ENCODE assay signal across 7 mouse cellular contexts in the genomic region with DNA sequence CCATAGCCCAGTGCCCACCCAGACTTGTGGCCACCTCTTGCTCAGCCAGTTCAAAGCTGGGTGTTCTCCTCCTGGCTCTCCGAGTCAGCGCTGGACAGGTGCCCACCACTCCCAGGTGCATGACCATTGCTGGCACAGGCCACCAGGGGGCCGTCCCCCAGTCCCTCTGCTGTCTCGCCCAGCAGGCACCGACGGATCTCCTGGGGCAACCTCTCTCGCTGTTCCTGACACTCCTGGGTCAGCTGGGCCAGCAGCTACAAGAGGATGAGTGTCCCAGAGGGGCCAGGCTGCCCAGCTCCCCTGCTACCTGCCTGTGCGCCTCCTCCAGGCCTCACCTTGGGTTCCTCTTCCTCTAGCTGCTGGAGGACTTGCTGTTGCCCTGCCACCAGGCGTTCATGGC. TPM values are rescaled to one million over a fixed set of nuclear protein-coding genes. Genes with fewer than 3 reads are reported as not detected.
A peak's percentile ranks its signal among the peaks of the same experiment; 100 is the strongest.
DNase-seq lines count a peak whose midpoint lies in the region; ATAC-seq and TF ChIP-seq lines count a peak whose summit lies in the region.

No protein-coding gene starts in this region.

- H3K9ac ChIP-seq in hindbrain, embryonic 13.5 days = peak overlapping the region; percentile 31; the same call in 1 of the 2 replicates
- no peak overlapping the region for H3K9ac ChIP-seq in hindbrain, embryonic 11.5 days (ENCODE audit: low read depth, low read length)

- no peak for DNase-seq in hindbrain, embryonic 11.5 days (ENCODE audit: low spot score)
- DNase-seq in G1E (ENCODE audit: low spot score) = peak; percentile 25
- peak; percentile 57 to 60 for DNase-seq in cerebellum, postnatal 10 days
- peak; percentile 79 for DNase-seq in lung, postnatal 10 days
- DNase-seq in neural tube, embryonic 10.5 days (ENCODE audit: extremely low spot score, low spot score) = no peak

- peaks cover 44% of the 10 kb centered on the region for H3K36me3 ChIP-seq in hindbrain, embryonic 13.5 days
- H3K36me3 ChIP-seq in hindbrain, embryonic 11.5 days (ENCODE audit: control insufficient read depth, insufficient read depth, low read length) = 0 out of 2 replicates have a peak, but pooled peaks cover 2% of the 10 kb centered on the region
- peaks cover 75% of the 10 kb centered on the region for H3K36me3 ChIP-seq in G1E (replicated peaks)

- no peak for ATAC-seq in hindbrain, embryonic 13.5 days (ENCODE audit: low FRiP score)
- no peak for ATAC-seq in hindbrain, embryonic 11.5 days (ENCODE audit: low FRiP score)
- ATAC-seq in G1E (ENCODE audit: extremely low read depth, insufficient number of reproducible peaks, low FRiP score, poor library complexity, severe bottlenecking) = no peak
- ATAC-seq in erythroid progenitor cell, adult 5-6 weeks (replicated peaks; ENCODE audit: low FRiP score, poor library complexity, severe bottlenecking) = no peak

- WGBS in hindbrain, embryonic 13.5 days = 44% methylated on average over 9 of the region's 9 CpGs
- 54% methylated on average over 9 of the region's 9 CpGs for WGBS in hindbrain, embryonic 11.5 days

- no peak overlapping the region for H3K27ac ChIP-seq in hindbrain, embryonic 13.5 days
- no peak overlapping the region for H3K27ac ChIP-seq in hindbrain, embryonic 11.5 days (ENCODE audit: low read depth, low read length)

- no peaks in the 10 kb centered on the region for H3K9me3 ChIP-seq in hindbrain, embryonic 13.5 days
- H3K9me3 ChIP-seq in hindbrain, embryonic 11.5 days (ENCODE audit: control insufficient read depth, low read length) = no peaks in the 10 kb centered on the region
- H3K9me3 ChIP-seq in G1E (replicated peaks) = no peaks in the 10 kb centered on the region

- no peak overlapping the region for H3K4me3 ChIP-seq in hindbrain, embryonic 13.5 days
- no peak overlapping the region for H3K4me3 ChIP-seq in hindbrain, embryonic 11.5 days (ENCODE audit: low read depth, low read length)
- H3K4me3 ChIP-seq in G1E (ENCODE audit: low read depth, low read length) = no peak overlapping the region

- peak; percentile 53; the same call in 1 of the 2 replicates for TF ChIP-seq CTCF in G1E (IDR thresholded peaks at IDR 0.05; ENCODE audit: low read depth, low read length)

- no peak overlapping the region for H3K4me2 ChIP-seq in hindbrain, embryonic 13.5 days
- no peak overlapping the region for H3K4me2 ChIP-seq in hindbrain, embryonic 11.5 days (replicated peaks; ENCODE audit: low read depth, low read length)

- H3K4me1 ChIP-seq in hindbrain, embryonic 13.5 days (replicated peaks) = peaks cover 26% of the 10 kb centered on the region
- peaks cover 12% of the 10 kb centered on the region; the same call in 1 of the 2 replicates for H3K4me1 ChIP-seq in hindbrain, embryonic 11.5 days (replicated peaks; ENCODE audit: control insufficient read depth, insufficient read depth, low read length)
- H3K4me1 ChIP-seq in G1E (ENCODE audit: insufficient read depth, low read depth, low read length) = peaks cover 50% of the 10 kb centered on the region

- no peaks in the 10 kb centered on the region for H3K27me3 ChIP-seq in hindbrain, embryonic 13.5 days
- no peaks in the 10 kb centered on the region; the same call in 1 of the 2 replicates for H3K27me3 ChIP-seq in hindbrain, embryonic 11.5 days (ENCODE audit: control insufficient read depth, insufficient read depth, low read length)
- H3K27me3 ChIP-seq in G1E (ENCODE audit: insufficient read depth, low read length) = no peaks in the 10 kb centered on the region

RNA-seq across cellular contexts. Expression of gene Gpr137, which starts 11.8 kb away (rescaled TPM):
- polyA plus RNA-seq in hindbrain, embryonic 13.5 days (2015; fragmentation: Nextera tagmentation; extraction: Ambion mirVana) = 53.1 and 54.7 TPM in 2 replicates
- 27.9 and 34.0 TPM in 2 replicates for polyA plus RNA-seq in hindbrain, embryonic 11.5 days (2014; fragmentation: Nextera tagmentation; extraction: Ambion mirVana)
- 20.0 and 24.9 TPM in 2 replicates for total RNA-seq in G1E (2014; fragmentation: Nextera tagmentation)
- 22.8 and 24.9 TPM in 2 replicates for total RNA-seq in G1E (2017)
- polyA plus RNA-seq in G1E (2012) = 32.1 and 39.9 TPM in 2 replicates
- total RNA-seq in erythroid progenitor cell, adult 5-6 weeks (2015; ENCODE audit: low replicate concordance) = 2.9 TPM in 2 replicates
- 2.8 TPM in 1 of 2 replicates, not detected in the other for total RNA-seq in erythroid progenitor cell, adult 5-6 weeks (2017; ENCODE audit: low replicate concordance)

RNA-seq across cellular contexts. Expression of gene Bad, which starts 12.4 kb away (rescaled TPM):
- polyA plus RNA-seq in hindbrain, embryonic 13.5 days (2015; fragmentation: Nextera tagmentation; extraction: Ambion mirVana) = 83.1 and 86.9 TPM in 2 replicates
- 61.7 and 63.9 TPM in 2 replicates for polyA plus RNA-seq in hindbrain, embryonic 11.5 days (2014; fragmentation: Nextera tagmentation; extraction: Ambion mirVana)
- 12.6 and 19.1 TPM in 2 replicates for total RNA-seq in G1E (2014; fragmentation: Nextera tagmentation)
- total RNA-seq in G1E (2017) = 50.7 and 62.7 TPM in 2 replicates
- 51.9 and 52.0 TPM in 2 replicates for polyA plus RNA-seq in G1E (2012)
- 2.9 and 5.0 TPM in 2 replicates for total RNA-seq in erythroid progenitor cell, adult 5-6 weeks (2015; ENCODE audit: low replicate concordance)
- total RNA-seq in erythroid progenitor cell, adult 5-6 weeks (2017; ENCODE audit: low replicate concordance) = 6.3 and 10.9 TPM in 2 replicates

RNA-seq across cellular contexts. Expression of gene Kcnk4, which starts 19.7 kb away (rescaled TPM):
- 1.7 and 2.2 TPM in 2 replicates for polyA plus RNA-seq in hindbrain, embryonic 13.5 days (2015; fragmentation: Nextera tagmentation; extraction: Ambion mirVana)
- 0.18 and 0.49 TPM in 2 replicates for polyA plus RNA-seq in hindbrain, embryonic 11.5 days (2014; fragmentation: Nextera tagmentation; extraction: Ambion mirVana)
- total RNA-seq in G1E (2014; fragmentation: Nextera tagmentation) (not detected in 2 replicates), G1E (2017) (0.23 TPM in 1 of 2 replicates, not detected in the other)
- 0.05 TPM in 1 of 2 replicates, not detected in the other for polyA plus RNA-seq in G1E (2012)
- not detected in 2 replicates for total RNA-seq in erythroid progenitor cell, adult 5-6 weeks (2015; ENCODE audit: low replicate concordance)
- total RNA-seq in erythroid progenitor cell, adult 5-6 weeks (2017; ENCODE audit: low replicate concordance) = not detected in 2 replicates

RNA-seq across cellular contexts. Expression of gene Ppp1r14b, which starts 20.7 kb away (rescaled TPM):
- polyA plus RNA-seq in hindbrain, embryonic 13.5 days (2015; fragmentation: Nextera tagmentation; extraction: Ambion mirVana) = 114 and 143 TPM in 2 replicates
- 180 and 249 TPM in 2 replicates for polyA plus RNA-seq in hindbrain, embryonic 11.5 days (2014; fragmentation: Nextera tagmentation; extraction: Ambion mirVana)
- total RNA-seq in G1E (2014; fragmentation: Nextera tagmentation) (74.0 and 111 TPM in 2 replicates), G1E (2017) (141 and 168 TPM in 2 replicates)
- polyA plus RNA-seq in G1E (2012) = 281 and 350 TPM in 2 replicates
- 31.0 and 59.1 TPM in 2 replicates for total RNA-seq in erythroid progenitor cell, adult 5-6 weeks (2015; ENCODE audit: low replicate concordance)
- 0.91 and 10.4 TPM in 2 replicates for total RNA-seq in erythroid progenitor cell, adult 5-6 weeks (2017; ENCODE audit: low replicate concordance)

RNA-seq across cellular contexts. Expression of gene Plcb3, which starts 22.2 kb away (rescaled TPM):
- polyA plus RNA-seq in hindbrain, embryonic 13.5 days (2015; fragmentation: Nextera tagmentation; extraction: Ambion mirVana) = 11.5 and 11.7 TPM in 2 replicates
- 14.6 and 14.8 TPM in 2 replicates for polyA plus RNA-seq in hindbrain, embryonic 11.5 days (2014; fragmentation: Nextera tagmentation; extraction: Ambion mirVana)
- total RNA-seq in G1E (2014; fragmentation: Nextera tagmentation) (12.5 and 14.1 TPM in 2 replicates), G1E (2017) (9.9 and 10.6 TPM in 2 replicates)
- polyA plus RNA-seq in G1E (2012) = 21.0 and 22.2 TPM in 2 replicates
- total RNA-seq in erythroid progenitor cell, adult 5-6 weeks (2015; ENCODE audit: low replicate concordance) = 1.4 and 1.7 TPM in 2 replicates
- 0.68 and 1.8 TPM in 2 replicates for total RNA-seq in erythroid progenitor cell, adult 5-6 weeks (2017; ENCODE audit: low replicate concordance)

Comparison
In these comparisons a context has a peak if more than half of its experiments do, and no peak if none do; other contexts are left out.
1. DNase-seq: peak in G1E (single experiment), cerebellum, postnatal 10 days (2 of 2) and lung, postnatal 10 days (single experiment); none in hindbrain, embryonic 11.5 days (single experiment) and neural tube, embryonic 10.5 days (single experiment).